Comparison of ENCODE assay signal across 9 mouse cellular contexts in genomic region chr3:51482781-51483180, GRCm38 (mm10). TPM values are rescaled to one million over a fixed set of nuclear protein-coding genes. Genes with fewer than 3 reads are reported as not detected.
DNase-seq lines count a peak whose midpoint lies in the region; ATAC-seq and TF ChIP-seq lines count a peak whose summit lies in the region.
"Had no signal": no experiment of that assay in that cellular context is flagged by ENCODE, and none has a peak within 500 bp of the region (broad histone marks: within the 10 kb centered on the region; RNA-seq: fewer than 3 reads in every experiment).

No protein-coding gene starts in this region.

- no peak for TF ChIP-seq EP300 in ES-Bruce4 (IDR thresholded peaks at IDR 0.05; ENCODE audit: insufficient read depth, low read depth, low read length)

- H3K4me2 ChIP-seq in heart, embryonic 11.5 days = peak overlapping the region; percentile 74
- H3K4me2 ChIP-seq in hindbrain, embryonic 11.5 days (replicated peaks; ENCODE audit: low read depth, low read length) = peak overlapping the region; percentile 83

- no peaks in the 10 kb centered on the region for H3K27me3 ChIP-seq in heart, embryonic 11.5 days (ENCODE audit: control insufficient read depth, insufficient read depth, low read length)
- no peaks in the 10 kb centered on the region for H3K27me3 ChIP-seq in ES-Bruce4 (ENCODE audit: control insufficient read depth, insufficient read depth, low read length, poor library complexity, severe bottlenecking)
- H3K27me3 ChIP-seq in hindbrain, embryonic 11.5 days (ENCODE audit: control insufficient read depth, insufficient read depth, low read length) = no peaks in the 10 kb centered on the region
- no peaks in the 10 kb centered on the region for H3K27me3 ChIP-seq in midbrain, embryonic 10.5 days (ENCODE audit: low read depth, poor library complexity, severe bottlenecking)

- WGBS in heart, embryonic 11.5 days (ENCODE audit: insufficient replicate concordance) = 64% methylated on average over 3 of the region's 3 CpGs
- 81% methylated on average over 3 of the region's 3 CpGs for WGBS in hindbrain, embryonic 11.5 days
- 86% methylated on average over 3 of the region's 3 CpGs for WGBS in midbrain, embryonic 10.5 days

- H3K27ac ChIP-seq in heart, embryonic 11.5 days (ENCODE audit: low read depth, low read length) = peak overlapping the region; percentile 88; the same call in 1 of the 2 replicates
- H3K27ac ChIP-seq in ES-Bruce4 (ENCODE audit: insufficient read depth, low read length) = no peak overlapping the region
- H3K27ac ChIP-seq in hindbrain, embryonic 11.5 days (ENCODE audit: low read depth, low read length) = no peak overlapping the region
- no peak overlapping the region for H3K27ac ChIP-seq in midbrain, embryonic 10.5 days (replicated peaks)

- TF ChIP-seq CTCF in ES-Bruce4 (IDR thresholded peaks at IDR 0.05; ENCODE audit: low read depth, low read length) = no peak

- peaks cover 14% of the 10 kb centered on the region for H3K4me1 ChIP-seq in heart, embryonic 11.5 days (ENCODE audit: control insufficient read depth, insufficient read depth, low read length)
- no peaks in the 10 kb centered on the region for H3K4me1 ChIP-seq in ES-Bruce4 (ENCODE audit: control insufficient read depth, insufficient read depth, low read length)
- H3K4me1 ChIP-seq in hindbrain, embryonic 11.5 days (replicated peaks; ENCODE audit: control insufficient read depth, insufficient read depth, low read length) = no peaks in the 10 kb centered on the region
- peaks cover 27% of the 10 kb centered on the region for H3K4me1 ChIP-seq in midbrain, embryonic 10.5 days

- no peak for DNase-seq in heart, postnatal 25 days (ENCODE audit: low spot score)
- no peak for DNase-seq in hindbrain, embryonic 11.5 days (ENCODE audit: low spot score)
- no peak for DNase-seq in midbrain, embryonic 10.5 days (ENCODE audit: low spot score)
- no peak for DNase-seq in adrenal gland, postnatal 14 days
- DNase-seq: kidney, adult 18-20 months had no signal

- H3K36me3 ChIP-seq in heart, embryonic 11.5 days (ENCODE audit: control insufficient read depth, insufficient read depth, low read length) = no peaks in the 10 kb centered on the region
- no peaks in the 10 kb centered on the region for H3K36me3 ChIP-seq in ES-Bruce4 (ENCODE audit: control insufficient read depth, insufficient read depth, low read length, poor library complexity, severe bottlenecking)
- no peaks in the 10 kb centered on the region for H3K36me3 ChIP-seq in hindbrain, embryonic 11.5 days (ENCODE audit: control insufficient read depth, insufficient read depth, low read length)
- peaks cover 9% of the 10 kb centered on the region; the same call in 1 of the 2 replicates for H3K36me3 ChIP-seq in midbrain, embryonic 10.5 days

- no peaks in the 10 kb centered on the region for H3K9me3 ChIP-seq in heart, embryonic 11.5 days (replicated peaks; ENCODE audit: control insufficient read depth, low read length)
- no peaks in the 10 kb centered on the region for H3K9me3 ChIP-seq in ES-Bruce4 (replicated peaks; ENCODE audit: control insufficient read depth, insufficient read depth, low read length, poor library complexity, severe bottlenecking)
- no peaks in the 10 kb centered on the region for H3K9me3 ChIP-seq in hindbrain, embryonic 11.5 days (ENCODE audit: control insufficient read depth, low read length)
- no peaks in the 10 kb centered on the region for H3K9me3 ChIP-seq in midbrain, embryonic 10.5 days (replicated peaks)

- intact Hi-C loops in heart, postnatal 25 days (cut with DNase I) = loop anchor here (5.0 kb wide), 1 partner anchor 1980 kb away; the partner anchor contains the start of genes Nhlrc3 and Proser1

- H3K9ac ChIP-seq in heart, embryonic 11.5 days (ENCODE audit: low read depth, low read length) = peak overlapping the region; percentile 88
- peak overlapping the region; percentile 76 for H3K9ac ChIP-seq in ES-Bruce4 (ENCODE audit: low read depth, poor library complexity, severe bottlenecking)
- H3K9ac ChIP-seq in hindbrain, embryonic 11.5 days (ENCODE audit: low read depth, low read length) = peak overlapping the region; percentile 85; the same call in 1 of the 2 replicates

- peak overlapping the region; percentile 61 for H3K4me3 ChIP-seq in heart, embryonic 11.5 days (ENCODE audit: low read depth, low read length)
- H3K4me3 ChIP-seq in ES-Bruce4 (ENCODE audit: low read depth, low read length) = no peak overlapping the region
- peak overlapping the region; percentile 69; the same call in 1 of the 2 replicates for H3K4me3 ChIP-seq in hindbrain, embryonic 11.5 days (ENCODE audit: low read depth, low read length)
- H3K4me3 ChIP-seq in midbrain, embryonic 10.5 days = peak overlapping the region; percentile 82

- no peak for TF ChIP-seq POLR2A in ES-Bruce4 (IDR thresholded peaks at IDR 0.05; ENCODE audit: insufficient read depth, low read length)

- no peak for ATAC-seq in heart, embryonic 11.5 days (replicated peaks; ENCODE audit: insufficient number of reproducible peaks, low FRiP score, low TSS enrichment)
- no peak for ATAC-seq in hindbrain, embryonic 11.5 days (ENCODE audit: low FRiP score)
- no peak for ATAC-seq in granulocyte monocyte progenitor cell, adult 5-6 weeks (replicated peaks; ENCODE audit: poor library complexity, severe bottlenecking)
- ATAC-seq in megakaryocyte progenitor cell, adult 5-6 weeks (replicated peaks; ENCODE audit: poor library complexity) = no peak

RNA-seq across cellular contexts. Expression of gene Rab33b, which starts 0.9 kb away (rescaled TPM):
- 13.7 and 16.2 TPM in 2 replicates for polyA plus RNA-seq in heart, embryonic 11.5 days (2014; fragmentation: Nextera tagmentation; extraction: Ambion mirVana)
- total RNA-seq in heart, postnatal 25 days (2021) = 1 to 10 TPM; 7.9 to 9.4 TPM
- polyA plus RNA-seq in ES-Bruce4 (2011; ENCODE audit: insufficient read depth, insufficient read length, low read depth, missing spikeins) = 6.7 and 7.7 TPM in 2 replicates
- 11.7 and 16.4 TPM in 2 replicates for polyA plus RNA-seq in hindbrain, embryonic 11.5 days (2014; fragmentation: Nextera tagmentation; extraction: Ambion mirVana)
- 12.8 and 14.1 TPM in 2 replicates for polyA plus RNA-seq in midbrain, embryonic 10.5 days (2016; fragmentation: Nextera tagmentation; extraction: Ambion mirVana)
- total RNA-seq in granulocyte monocyte progenitor cell, adult 5-6 weeks (2014; fragmentation: Nextera tagmentation) = 6.4 and 7.8 TPM in 2 replicates
- 8.9 and 13.7 TPM in 2 replicates for total RNA-seq in granulocyte monocyte progenitor cell, adult 5-6 weeks (2017)
- total RNA-seq in adrenal gland, postnatal 14 days (2021) = 13.1 TPM in 2 replicates
- 8.4 and 12.2 TPM in 2 replicates for total RNA-seq in megakaryocyte progenitor cell, adult 5-6 weeks (2015)
- 9.1 and 13.3 TPM in 2 replicates for total RNA-seq in megakaryocyte progenitor cell, adult 5-6 weeks (2017)
